Mouse (Mus musculus): ENCODE results near the gene Mrpl50.
"Not testable (repeated sequence)": the region's sequence is repeated elsewhere in the genome, so short reads cannot be mapped to it uniquely, and the experiment has no call there.

Gene Mrpl50

GRCm38 (mm10) chr4:49510236-49510835, 10.6 kb downstream of the Mrpl50 start:
- not testable (repeated sequence) for DNase-seq (ENCODE audit: low spot score in 2 of 2)

DNA sequence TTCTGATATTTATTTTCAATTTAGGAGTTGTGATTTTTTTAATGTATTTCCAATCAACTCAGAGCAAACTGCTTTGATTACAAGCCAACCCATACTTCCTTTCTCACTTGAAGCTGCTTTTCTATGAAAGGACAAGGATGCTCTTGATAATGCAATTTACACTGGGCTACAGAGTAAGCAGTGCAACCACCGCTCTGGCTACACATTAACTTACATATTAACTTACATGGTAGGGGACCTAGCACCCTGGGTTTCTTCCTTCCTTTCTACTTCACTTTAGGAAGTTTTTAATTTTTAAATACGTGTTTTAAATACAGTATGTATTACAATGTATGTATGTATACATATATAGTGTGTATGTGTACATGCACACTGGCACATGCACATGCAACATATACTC, 11.7 kb downstream of the Mrpl50 start:
- no peak for DNase-seq (ENCODE audit: low spot score in 2 of 2)

- no peak for DNase-seq (ENCODE audit: low spot score in 2 of 2)
Observed at GRCm38 (mm10) chr4:49506386-49506785, 14.5 kb downstream of the Mrpl50 start, which contains the start of gene Baat. Gene Baat (minus strand): TSS chr4:49506557.

DNA sequence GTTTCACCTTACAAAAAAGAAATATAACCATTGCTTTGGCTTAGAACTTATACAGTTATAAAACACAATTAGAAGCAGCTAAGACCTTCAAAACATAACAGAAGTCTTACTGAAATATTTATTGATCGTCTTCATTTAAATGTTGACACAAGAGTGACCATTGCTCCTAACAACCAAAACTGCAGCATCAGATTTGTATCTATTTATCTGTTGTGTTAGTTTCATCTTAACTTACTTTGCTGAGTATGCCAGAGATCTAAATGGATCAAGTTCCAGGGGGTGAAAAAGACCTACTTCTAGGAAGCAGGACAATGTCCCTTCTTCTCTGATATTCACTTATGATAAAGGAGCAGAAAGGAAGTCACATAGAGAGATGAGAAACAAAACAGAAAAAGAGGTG, 17.3 kb downstream of the Mrpl50 start:
- DNase-seq (ENCODE audit: low spot score in 2 of 2) = no peak

DNA sequence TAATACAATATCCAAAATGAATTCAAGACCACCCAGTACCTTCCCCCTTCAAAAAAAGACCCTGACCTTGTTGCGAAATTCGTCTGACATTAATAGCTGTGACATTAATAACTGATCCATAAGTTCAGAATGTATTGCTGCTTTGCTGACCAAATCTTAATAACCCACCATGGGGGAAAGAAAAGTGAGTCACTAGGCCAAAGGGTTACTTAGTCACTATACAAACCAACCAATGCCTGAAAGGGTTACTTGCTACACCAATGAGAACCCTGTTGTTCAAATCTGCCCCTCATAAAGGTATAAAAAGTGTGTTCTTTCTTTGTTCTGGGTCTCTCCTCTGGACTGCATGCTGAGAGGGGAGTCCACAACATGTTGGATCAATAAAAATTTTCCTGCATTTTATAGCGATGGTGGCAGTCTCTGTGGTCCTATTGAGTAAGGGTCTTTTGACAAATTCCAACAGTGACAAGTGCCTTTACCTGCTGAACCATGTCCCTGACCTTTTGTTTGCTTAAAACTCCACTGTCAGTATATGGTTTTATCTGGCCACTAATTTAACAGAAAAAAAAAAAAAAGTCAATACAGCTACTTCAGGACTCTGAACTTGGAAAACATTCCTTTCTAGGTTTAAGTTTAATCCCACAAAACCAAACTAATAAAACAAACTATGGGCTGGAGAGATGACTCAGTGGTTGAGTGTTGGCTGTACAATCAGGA, 34.8 kb downstream of the Mrpl50 start:
- not testable (repeated sequence) for DNase-seq (ENCODE audit: low spot score in 2 of 2)

DNA sequence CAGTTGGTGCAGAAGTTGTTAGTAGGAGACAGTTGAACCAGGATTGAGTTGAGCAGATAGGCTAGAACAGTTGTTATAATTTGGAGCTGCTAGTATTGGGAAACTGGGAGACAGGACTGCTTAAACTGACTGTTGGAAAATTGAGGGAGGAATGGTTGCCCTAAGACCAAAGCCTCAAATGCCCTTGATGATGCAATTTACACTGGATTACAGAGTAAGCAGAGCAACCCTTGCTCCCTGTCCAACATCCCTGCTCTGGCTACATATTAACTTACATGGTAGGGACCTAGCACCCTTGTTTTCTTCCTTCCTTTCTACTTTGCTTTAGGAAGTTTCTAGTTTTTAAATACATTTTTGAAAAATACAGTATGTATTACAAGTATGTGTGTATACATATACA, 35.5 kb downstream of the Mrpl50 start:
- no peak for DNase-seq (ENCODE audit: low spot score in 2 of 2)

DNA sequence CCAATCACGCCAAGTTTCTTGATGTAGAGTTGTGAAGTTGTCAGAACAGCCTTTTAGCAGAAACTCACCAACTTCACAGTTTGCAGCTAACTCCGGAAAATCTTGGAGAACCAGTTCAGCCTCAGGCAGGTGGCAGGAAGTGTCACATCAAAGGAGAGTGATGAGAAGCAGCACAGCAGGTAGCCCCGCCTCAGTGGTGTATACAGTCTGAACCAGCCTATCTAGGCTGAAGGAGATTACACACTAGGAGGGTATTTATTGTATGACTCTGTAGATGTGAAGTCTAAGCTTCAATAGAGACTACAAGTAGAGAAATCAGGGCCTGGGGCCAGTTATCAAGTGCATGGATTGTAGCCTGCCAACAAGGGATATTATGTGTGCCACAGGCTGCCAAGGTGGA, 40.0 kb downstream of the Mrpl50 start:
- no peak for DNase-seq (ENCODE audit: low spot score in 2 of 2)

- DNase-seq (ENCODE audit: low spot score in 2 of 2) = no peak
Observed at GRCm38 (mm10) chr4:49480104-49480760, 40.7 kb downstream of the Mrpl50 start.

GRCm38 (mm10) chr4:49479035-49479434, 41.9 kb downstream of the Mrpl50 start:
- not testable (repeated sequence) for DNase-seq (ENCODE audit: low spot score in 2 of 2)

GRCm38 (mm10) chr4:49478118-49478877, 42.6 kb downstream of the Mrpl50 start:
- no peak for DNase-seq (ENCODE audit: low spot score in 2 of 2)

- no peak for DNase-seq (ENCODE audit: low spot score in 2 of 2)
Observed at GRCm38 (mm10) chr4:49474583-49474982, 46.3 kb downstream of the Mrpl50 start.

DNA sequence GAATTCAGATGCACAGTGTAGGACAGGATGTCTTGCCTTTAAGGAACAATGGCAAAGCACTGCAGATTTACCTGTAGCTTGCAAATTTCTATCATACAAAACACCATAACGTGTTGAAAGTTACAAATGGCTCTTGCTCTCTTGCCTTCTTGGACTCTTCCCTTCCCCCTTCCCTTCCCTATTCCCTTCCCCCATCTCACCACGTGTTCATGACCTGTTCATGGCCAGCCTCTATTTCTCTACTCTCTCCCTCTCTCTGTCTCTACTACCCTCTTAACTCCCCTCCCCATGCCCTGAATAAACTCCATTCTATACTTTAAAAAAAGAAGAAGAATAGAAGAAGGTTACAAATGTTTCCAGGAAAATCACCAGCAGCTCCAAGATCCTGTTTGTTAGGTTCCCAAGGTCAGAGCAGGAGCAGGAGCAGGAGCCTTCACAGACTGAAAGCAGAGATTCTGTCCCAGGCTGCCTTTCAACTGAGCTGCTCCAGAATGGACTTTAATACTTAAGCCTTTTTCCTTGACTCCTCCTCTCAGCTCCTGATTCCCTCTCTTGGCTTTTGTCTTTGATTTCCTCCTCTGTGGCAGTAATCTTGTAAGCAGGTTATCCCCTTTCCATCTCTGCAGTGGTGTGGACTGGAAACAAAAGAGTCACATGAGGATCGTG, 47.3 kb downstream of the Mrpl50 start, which contains the start of gene Acnat1:
TSS of gene Acnat1 (minus strand) at position 478 of the 666 bp plus-strand sequence.
- DNase-seq (ENCODE audit: low spot score in 2 of 2) = no peak

- DNase-seq (ENCODE audit: low spot score in 2 of 2) = no peak
Observed at GRCm38 (mm10) chr4:49469435-49470151, 51.3 kb downstream of the Mrpl50 start.

GRCm38 (mm10) chr4:49467360-49467759, 53.5 kb downstream of the Mrpl50 start:
- no peak for DNase-seq (ENCODE audit: low spot score in 2 of 2)
